Mouse (Mus musculus) neutrophil, adult 5-6 weeks (primary cell): Measurements from ENCODE around the gene Cd47. TPM values are rescaled to one million over a fixed set of nuclear protein-coding genes. Genes with fewer than 3 reads are reported as not detected.

Experiments
- ATAC-seq: fragments of 151-379, 151-347 bp; 2 replicates; pipeline ENCODE4 v1.8.0; 2017; ENCODE audit warnings: mild to moderate bottlenecking, moderate TSS enrichment; ENCODE audit not compliant: insufficient number of reproducible peaks, poor library complexity, low FRiP score, severe bottlenecking; ENCODE audit errors: extremely low read depth
- total RNA-seq: library from RNA; stranded (forward); fragments of 200-1000 nt; gene quantifications from 2 replicates; pipeline ENCODE4 v1.2.3, GENCODE M21; 2017

Gene Cd47
- total RNA-seq, 1 experiment from 2014 or later: 119 TPM

DNA sequence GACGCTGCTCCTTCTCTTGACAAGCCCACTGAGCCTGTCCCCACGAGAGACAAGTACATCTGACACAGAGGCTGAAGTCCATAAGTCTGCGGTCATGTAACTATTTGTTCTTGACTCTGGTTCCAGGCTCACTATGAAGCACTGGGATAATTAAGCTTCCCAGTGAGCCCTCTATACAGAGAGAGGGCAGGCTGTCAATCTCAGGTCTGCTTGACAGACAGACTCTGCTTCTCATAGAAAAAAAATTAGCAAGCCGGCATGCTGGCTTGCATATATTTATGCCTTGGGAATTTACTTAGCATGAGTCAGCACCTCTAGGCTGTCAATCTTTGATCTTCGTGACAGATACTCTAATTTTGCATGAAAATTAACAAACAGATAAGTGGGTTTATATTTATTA, 136.5 kb downstream of the Cd47 start:
- no peak for ATAC-seq

DNA sequence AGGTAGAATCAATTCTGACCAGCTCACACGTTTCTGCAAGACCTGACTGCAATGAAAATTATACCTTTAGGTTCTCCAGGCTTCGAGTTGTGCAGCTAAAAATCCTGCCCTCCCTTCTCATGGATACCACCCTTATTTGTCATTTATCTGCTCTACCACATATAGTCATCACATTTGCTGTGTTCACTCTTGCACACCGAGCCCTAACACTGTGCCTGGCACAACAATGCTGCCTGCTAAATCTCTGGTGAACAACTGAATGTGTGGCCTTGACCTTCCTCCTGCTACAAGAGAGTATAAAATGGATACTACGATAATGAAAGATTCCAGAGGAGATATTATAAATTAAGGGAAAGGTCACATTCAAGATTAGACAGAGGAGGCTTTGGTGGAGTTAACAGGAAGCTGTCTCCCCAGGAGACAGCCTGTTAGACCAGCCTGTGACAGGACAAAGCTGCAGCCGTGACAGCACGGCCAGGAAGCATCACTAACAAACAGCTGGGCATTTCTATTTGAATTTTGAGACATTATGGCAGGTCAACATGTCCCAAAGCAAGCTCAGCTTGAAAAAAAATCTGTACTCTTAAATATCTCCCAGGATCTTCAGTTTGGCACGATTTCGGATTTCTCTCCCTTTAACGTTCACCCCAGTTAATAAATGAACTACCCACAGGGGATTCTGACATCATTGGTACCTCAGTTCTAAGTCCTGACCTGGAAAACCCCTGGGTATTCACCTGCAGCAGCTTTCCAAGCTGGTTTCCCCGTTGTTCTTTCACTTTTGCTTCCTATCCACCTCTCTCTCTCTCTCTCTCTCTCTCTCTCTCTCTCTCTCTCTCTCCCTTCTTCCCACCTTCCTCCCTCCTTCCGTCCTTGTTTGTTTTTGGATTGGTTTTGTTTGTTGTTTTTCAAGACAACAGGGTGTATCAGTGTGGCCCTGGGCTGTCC, 137.2 kb downstream of the Cd47 start:
- no peak for ATAC-seq

DNA sequence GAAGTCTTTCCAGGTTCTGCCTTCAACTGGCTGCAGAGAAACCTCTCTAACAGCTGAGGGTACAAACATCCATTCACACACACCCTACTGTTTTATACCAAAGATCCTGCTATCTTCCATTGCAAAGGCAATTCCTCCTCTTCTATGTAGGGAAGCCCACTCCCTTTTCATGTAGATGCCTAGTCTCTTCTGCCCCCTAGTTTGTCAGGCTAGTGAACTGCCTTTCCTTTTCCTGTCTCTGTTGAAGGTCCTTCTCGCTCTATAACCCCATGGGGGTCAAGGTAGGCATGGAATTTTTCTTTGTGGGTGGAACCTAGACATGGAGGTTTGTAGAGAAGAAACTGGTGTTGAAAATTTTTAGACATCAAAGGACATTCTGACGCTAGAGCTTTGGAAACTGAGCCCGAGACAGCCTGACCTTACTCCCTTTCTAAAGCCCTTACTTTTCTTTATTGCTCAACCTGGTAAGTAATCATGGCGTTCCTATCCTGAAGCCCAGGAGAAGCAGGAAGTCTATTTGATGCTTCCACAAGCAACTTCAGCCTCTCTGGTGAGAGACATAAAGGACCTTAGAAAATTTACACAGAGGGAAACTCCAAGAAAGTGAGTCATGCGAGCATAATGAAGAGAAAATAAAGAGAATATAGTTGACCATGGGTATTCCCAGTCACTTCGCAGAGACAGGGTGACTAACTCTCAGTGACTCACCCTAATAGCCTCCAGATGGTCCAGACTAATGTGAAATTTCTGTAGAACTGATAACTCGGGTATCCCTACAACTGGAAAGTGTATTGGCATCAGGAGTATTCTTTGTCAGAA, 138.4 kb downstream of the Cd47 start:
- no peak for ATAC-seq

DNA sequence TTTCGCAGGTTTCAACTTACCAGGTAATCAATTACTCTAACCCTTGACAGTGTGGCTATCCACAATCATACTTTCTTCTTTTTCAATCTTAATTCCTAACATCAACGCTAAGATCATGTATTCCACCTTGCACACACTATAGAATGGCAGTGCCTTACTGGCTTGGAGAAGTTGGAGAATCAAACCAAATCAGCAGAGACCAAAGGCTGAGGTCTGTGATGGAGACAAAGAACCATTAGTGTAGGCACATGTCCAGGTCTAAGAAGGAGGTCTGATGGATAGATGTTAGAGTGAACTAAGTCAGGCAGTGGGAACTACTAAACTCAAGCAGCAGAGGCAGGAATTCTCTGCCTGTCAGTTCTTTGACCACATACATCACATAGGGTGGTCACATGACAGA, 139.0 kb downstream of the Cd47 start:
- no peak for ATAC-seq

DNA sequence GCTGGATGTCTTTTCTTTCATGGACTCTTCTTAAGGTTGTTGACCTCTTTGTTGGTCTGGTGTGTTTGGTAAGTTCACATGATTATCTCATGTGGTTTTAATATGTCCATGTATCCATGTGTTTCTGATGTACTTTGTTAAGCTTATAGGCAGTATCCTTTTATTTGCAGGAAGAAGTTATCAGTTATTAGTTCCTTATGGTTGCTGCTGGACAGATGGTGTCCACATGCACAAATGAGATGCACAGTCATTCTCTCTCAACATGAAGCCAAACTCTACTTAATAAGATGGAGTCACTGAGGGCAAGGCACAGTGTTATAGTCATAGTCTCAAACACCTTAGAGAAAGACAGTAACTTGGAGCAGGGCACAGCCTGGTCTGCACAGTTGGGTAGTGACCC, 140.1 kb downstream of the Cd47 start:
- no peak for ATAC-seq

DNA sequence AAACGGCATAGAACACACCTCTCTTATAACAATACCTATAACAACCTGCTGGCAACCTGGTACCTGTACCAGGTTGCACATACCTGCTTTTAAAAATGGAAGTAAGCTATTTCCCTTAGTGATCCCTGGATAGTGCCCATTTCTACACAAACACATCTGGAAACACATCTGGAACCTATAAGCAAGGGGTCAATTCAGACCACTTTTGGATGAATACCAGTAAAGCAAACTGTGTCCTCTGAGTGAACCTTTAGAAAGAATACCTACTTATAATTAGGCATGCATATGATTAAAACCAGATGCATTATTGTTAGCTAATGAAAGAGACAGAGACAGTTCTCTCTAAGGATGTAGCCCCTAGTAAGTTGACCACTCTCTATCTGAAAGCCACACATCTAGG, 140.7 kb downstream of the Cd47 start:
- no peak for ATAC-seq

DNA sequence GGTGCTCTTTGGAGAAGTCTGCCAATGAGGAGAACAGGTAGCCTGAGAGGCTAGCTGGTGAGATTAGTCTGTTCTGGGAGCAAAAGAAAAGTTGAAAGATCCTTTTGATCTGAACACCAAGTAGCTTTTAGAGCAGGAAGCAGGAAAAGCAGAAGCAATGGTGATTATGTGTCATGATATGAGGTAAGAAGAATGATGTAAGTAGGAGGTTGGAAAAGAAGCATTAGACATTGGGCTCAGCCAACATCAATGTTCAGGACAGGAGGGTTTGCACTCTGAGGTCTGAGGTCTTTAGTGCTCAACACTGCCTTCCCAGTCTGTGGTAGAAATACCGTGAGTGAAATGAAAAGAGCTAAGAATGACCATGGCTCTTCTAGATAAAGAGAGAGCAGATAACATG, 143.4 kb downstream of the Cd47 start:
- ATAC-seq: no peak

DNA sequence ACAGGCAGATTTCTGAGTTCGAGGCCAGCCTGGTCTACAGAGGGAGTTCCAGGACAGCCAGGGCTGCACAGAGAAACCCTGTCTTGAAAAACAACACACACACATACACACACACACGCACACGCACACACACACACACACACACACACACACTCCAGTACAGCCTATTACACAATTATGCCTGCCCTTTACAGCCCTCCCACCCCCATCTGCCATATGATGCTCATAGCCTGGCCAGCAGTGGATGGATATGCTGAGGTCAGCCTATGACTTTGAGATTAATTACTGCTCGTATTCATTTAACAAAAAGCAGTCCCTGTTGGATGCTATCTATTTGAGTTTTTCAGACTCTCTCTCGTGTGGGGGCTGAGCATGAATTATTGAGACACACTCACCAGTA, 144.8 kb downstream of the Cd47 start:
- ATAC-seq: no peak

DNA sequence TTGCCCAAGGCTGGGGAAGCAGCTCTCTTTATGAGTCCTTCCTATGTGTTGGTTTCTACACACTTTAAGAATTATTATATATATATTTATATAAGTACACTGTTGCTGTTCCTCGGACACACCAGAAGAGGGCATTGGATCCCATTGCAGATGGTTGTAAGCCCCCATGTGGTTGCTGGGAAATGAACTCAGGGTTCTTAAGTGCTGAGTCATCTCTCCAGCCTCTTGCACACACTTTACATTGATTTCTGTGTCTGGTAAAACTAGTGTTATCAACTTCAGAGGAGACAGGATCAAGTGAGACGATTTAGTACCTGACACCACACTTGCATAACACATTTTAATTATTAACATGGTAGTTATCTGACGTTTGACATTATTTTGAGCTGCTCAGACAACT, 146.7 kb downstream of the Cd47 start:
- no peak for ATAC-seq

DNA sequence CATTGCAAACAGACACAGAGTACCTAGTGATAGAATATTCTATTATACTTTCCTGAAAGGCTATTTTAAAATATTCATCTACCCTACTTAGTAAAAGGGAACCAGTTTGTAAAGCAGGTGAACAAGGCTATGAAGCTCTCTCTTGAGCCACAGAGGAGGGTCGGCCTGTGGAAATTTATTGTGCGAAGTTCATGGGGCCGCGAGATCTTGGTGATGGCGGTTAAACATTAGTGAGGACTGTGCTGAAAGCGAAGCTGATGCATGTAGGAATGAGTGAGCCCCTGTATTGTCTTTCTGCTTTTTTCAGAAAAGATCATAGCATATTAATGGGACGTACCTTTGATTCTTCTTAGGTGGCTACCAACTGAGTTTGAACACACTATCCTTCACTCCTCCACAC, 147.3 kb downstream of the Cd47 start:
- ATAC-seq: no peak

DNA sequence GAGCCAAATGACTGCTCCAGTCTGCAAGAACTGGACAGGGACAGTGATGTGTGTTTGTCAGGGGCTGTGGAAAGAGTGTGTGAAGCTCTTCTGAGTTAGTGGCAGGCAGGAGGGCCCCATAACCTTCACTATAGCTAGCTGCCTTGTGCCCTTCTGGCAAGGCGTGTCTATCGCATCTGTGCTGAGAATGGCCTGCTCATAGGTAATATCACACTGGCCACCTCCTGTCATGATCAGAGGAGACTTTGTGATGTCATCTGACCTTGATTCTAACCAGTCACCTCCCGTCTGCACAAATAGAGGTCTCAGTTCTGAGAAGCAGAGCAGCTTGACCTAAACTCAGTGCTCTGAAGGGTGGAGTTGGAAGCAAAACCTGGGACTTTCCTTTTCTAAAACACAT, 148.0 kb downstream of the Cd47 start:
- ATAC-seq: no peak

DNA sequence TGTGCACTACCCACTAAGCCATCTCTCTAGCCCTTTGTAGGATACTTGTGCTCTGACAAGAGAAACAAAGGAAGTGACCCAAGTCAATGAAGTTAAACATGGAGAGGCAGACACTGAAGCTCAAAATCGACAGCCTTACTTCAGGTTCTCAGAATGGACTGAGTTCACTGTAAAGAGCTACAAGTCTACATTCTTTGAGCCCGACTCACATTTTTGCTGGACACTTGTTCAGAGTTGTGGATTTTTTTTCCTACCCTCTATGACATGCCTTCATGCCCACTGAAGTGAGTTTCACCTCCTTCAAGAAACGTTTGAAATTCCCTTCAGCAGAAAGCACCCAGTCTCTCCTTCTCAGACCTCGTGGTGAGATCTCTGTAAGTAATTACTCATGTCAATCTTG, 148.9 kb downstream of the Cd47 start:
- ATAC-seq: no peak

DNA sequence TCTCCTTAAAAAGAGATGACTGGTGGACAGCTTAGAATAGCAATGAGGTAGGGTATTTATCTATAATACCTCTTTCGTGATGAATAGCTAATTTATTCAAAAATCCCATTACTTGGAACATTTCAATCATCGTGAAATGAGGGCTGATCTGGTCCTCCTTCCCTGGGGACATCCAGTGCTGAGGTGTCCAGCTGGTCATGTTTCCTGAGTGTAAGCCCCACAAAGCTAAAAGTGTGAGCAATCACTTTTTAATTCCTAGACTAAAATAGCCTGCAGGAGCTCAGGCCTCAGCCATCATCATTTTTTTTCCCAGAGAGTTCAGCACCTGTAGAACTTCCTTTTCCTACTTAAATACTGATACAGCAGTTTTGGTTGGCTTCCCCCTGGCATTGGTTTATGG, 150.0 kb downstream of the Cd47 start:
- no peak for ATAC-seq

DNA sequence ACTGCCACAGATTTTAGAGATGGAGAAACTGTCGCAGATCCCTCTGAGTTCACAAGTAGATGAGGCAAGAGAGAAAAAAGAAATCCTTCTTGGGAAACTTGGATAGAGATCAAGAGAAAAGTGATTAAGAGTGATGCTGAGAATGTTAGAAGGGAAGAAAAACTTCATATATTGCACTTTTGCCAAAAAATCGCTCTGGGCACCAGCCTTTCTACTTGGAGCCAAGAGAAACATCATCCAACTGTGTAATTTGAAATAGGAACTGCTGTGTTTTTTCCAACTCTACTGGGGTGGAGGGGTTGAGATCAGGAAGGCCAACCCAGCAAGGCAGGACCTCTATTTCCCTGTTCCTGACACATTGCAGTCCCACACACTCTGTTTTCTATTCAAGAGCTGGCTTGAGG, 151.0 kb downstream of the Cd47 start:
- ATAC-seq: no peak

DNA sequence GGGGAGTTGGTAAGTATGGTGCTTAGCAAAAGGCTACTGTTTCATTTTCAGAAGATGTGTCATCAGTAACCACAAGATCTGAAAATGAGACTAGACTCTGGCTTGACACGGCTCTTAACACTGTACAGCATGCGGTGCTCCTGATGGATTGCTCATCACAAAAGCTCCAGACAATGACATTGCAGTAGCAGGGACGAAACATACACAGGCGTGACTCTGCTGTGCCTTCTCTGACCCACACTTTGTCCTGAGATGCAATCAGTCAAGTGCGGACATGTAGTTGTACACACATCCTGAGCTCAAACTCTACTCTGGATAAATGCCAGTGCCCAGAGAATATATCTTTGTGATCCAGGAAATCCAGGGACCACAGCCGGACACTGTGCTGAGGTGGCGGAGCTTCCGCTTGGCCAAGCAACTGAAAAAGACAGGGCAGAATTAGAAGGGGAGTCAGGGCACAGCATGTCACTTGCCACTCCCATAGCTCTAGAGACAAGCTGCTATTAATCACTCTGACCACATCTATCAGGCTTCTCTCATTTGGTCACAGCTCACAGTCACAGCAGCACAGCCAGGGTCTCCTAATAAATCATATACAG, 151.7 kb downstream of the Cd47 start:
- no peak for ATAC-seq

DNA sequence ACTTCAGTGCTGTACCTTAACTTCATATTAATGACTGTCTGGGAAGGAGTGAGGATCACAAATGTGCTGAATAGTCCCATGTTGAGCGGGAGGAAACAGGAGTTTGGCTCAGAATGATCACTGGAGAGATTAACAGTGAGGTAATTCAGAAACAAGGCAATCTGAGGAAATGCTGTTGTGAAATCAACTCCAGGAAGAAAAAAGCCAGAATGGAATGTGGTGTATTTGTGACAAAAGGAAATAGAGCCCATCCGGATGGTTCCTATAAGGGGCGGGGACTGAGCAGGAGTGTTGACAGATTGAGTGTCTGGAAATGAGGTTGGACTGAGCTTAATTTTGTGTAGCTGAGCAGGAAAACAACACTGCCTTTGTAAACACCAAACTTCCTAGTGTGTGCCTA, 153.5 kb downstream of the Cd47 start:
- ATAC-seq: no peak

DNA sequence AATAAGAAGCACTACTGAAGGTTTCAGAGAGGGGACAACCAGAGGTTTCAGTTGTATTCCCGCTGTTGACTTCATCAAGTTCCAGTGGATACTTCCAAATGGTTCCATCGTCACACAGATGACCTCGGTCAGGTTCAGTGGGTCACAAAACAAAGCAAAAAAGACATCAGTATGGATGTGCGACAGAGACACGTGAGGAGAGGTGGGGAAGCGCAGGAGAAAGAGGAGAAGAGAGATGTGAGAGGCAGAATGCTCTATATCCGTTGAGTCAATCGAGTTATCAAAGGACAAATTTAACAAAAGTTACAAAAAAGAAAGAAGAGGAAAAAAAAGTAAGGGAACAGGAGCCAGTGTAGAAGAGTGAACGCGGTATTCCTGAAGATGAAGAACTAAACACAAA, 154.6 kb downstream of the Cd47 start:
- no peak for ATAC-seq

DNA sequence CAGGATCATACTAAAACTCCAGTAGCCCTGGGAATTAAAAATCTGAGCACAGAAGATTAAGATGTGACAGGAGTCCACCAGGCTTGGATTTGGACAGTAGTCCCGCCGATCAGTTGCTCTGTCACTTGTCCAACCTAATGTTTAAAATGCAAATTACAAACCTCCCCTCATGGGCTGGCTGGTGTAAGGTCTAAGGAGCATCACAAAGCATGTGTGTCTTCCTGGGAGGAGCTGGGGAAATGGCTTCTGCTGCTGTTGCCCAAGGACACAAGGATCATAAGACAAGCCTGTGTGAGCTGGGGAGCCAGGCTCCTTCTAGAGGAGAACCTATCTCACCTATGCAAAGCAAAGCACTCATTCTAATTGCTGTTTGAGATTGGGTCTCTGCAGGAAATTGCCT, 155.0 kb downstream of the Cd47 start:
- no peak for ATAC-seq

DNA sequence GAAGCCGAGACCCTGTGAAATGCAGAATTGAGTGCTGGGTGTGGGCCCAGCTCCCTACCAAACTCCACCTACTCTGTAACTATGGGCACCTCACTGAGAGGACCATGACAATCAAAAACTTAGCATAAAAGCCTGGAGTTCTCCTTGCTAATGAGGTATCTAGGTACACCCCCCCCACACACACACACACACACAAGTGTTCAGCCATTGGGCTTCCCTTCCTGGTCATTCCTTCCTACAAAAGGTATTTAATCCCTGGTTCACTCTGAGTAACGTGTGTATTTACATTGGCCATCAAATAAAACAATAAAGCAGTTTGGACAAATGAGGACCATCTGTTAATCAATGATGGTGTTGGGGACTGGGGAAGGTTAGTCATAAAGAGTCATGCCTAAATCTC, 155.6 kb downstream of the Cd47 start:
- ATAC-seq: no peak
